Mouse (Mus musculus): Measurements from ENCODE around the gene Wipi1.

Gene Wipi1

GRCm38 (mm10) chr11:109539290-109539689, 72.5 kb downstream of the Wipi1 start:
- DNase-seq (ENCODE audit: low spot score in 2 of 2), result no peak

DNA sequence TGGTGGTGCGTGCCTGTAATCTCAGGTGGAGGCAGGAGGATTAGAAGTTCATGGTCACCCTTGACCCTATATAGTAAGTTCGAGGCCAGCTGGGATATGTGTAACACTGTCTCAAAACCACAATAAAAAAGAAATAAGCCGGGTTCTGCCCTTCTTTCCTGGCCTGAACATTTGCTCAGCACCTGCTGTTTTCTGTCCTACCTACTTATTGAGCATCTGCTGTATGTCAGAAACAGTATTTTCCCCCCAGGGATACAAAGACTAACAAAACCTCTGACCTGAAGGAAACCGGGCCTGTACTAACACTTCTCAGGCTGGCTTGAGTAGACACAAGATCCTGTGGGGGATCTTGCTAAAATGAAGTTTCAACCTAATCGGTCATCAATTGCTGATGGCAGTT, 74.8 kb downstream of the Wipi1 start:
- DNase-seq (ENCODE audit: low spot score in 2 of 2), result no peak

DNA sequence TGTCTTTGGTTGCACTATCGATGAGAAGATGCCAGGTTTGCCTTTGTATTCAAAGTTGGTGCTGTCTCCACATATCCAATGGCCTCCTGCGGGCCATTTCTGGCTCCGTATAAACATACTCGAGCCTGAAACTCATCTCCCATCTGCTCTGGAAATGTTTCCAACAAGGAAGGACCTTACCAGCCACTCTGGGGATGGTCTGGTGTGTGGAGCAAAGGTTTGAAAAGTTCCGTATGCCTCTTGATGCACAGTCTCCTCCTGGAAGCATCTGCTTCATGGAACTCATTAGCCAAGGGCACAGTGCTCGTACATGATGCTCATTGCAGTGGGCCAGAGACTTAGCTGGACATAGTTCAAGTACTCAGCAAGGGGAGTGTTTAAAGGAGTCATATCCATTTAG, 75.8 kb downstream of the Wipi1 start:
- DNase-seq (ENCODE audit: low spot score in 2 of 2), result no peak

DNA sequence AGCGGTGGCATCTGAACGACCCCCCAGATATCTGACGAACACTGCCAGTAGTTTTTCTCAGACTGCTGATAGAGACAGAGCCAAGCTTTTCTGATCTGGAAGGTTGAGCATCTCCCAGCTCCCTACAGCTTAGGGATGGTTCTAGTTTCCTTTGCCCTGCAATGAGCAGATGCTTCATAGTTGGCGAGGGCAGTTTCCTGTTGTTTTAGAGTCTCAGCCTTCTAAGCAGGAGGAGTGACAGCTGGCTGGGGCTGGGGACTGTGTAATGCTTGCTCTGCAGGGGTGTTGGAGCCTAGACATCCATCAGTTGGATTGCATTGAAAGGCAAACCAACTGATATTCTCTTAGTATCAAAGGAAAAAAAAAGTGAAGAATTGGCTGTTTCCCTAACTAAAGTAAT, 81.7 kb downstream of the Wipi1 start:
- no peak for DNase-seq (ENCODE audit: low spot score in 2 of 2)

- no peak for DNase-seq (ENCODE audit: low spot score in 2 of 2)
Observed at GRCm38 (mm10) chr11:109525571-109525970, 86.2 kb downstream of the Wipi1 start.

- no peak for DNase-seq (ENCODE audit: low spot score in 2 of 2)
Observed at GRCm38 (mm10) chr11:109524869-109525268, 86.9 kb downstream of the Wipi1 start.
